Mouse (Mus musculus) brain, adult 10 weeks (tissue): ENCODE results near the gene Gm20834. TPM values are rescaled to one million over a fixed set of nuclear protein-coding genes. Genes with fewer than 3 reads are reported as not detected.

ENCODE experiments used
- polyA plus RNA-seq: library from polyadenylated mRNA; stranded (reverse); fragments of 350-450 nt; fragmentation: Illumina TruSeq; extraction: RNeasy Lipid Tissue Mini Kit (QIAGEN cat#74804); gene quantifications from one replicate; pipeline ENCODE4 v1.2.3, GENCODE M21; 2015; ENCODE audit warnings: low read depth, low replicate concordance

Gene Gm20834
- polyA plus RNA-seq: not detected

DNA sequence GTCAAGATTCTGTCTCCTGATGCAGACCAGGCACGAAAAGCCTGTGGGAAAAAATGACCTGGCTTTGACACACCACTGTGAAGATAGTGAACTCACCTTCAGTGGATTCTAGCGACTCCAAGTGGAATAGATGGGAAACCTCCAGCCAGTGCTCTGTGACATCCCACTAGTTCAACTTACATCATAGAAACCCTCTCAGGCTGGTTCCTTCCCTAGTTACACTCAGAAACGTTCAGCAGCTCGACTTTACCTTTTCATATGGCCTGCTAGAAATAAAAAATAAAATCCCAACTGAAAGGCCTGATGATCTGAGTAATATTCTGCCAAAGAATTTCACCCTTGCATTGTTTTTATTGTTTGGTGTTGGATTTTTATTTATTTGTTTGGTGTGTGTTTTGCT lies at the start of gene Gm20834:
TSS of gene Gm20834 (minus strand) at position 101 of the 400 bp plus-strand sequence.

Other genes starting within 250 kb of the Gm20834 start
- gene Gm21310, start 177.4 kb downstream of the Gm20834 start, polyA plus RNA-seq: not detected
- gene Gm28510, start 88.1 kb upstream of the Gm20834 start, polyA plus RNA-seq: not detected
- gene Gm20737, start 211.5 kb upstream of the Gm20834 start, polyA plus RNA-seq: not detected
- gene Gm21775, start 228.9 kb upstream of the Gm20834 start, polyA plus RNA-seq: not detected